Mouse (Mus musculus) forebrain, embryonic 14.5 days (tissue): ENCODE measurements around the gene Paf1. TPM values are rescaled to one million over a fixed set of nuclear protein-coding genes. Genes with fewer than 3 reads are reported as not detected.
"Not testable (repeated sequence)": the region's sequence is repeated elsewhere in the genome, so short reads cannot be mapped to it uniquely, and the experiment has no call there.

ENCODE experiments used
- ATAC-seq: fragments of 200-750 bp; cut with Nextera tagmentation; 2 replicates; pipeline ENCODE4 v1.8.0; 2017; ENCODE audit warnings: mild to moderate bottlenecking, moderate library complexity
- DNase-seq: peaks from one replicate; pipeline ENCODE4 v3.0.0-alpha.2; 2015; ENCODE audit warnings: low spot score
- H3K27ac ChIP-seq: fragments of 300-500 bp; sonication (generic); 2 replicates; pipeline ENCODE4 v1.5.1; 2014; ENCODE audit warnings: low read depth, mild to moderate bottlenecking, control low read depth, low read length, moderate library complexity
- H3K27me3 ChIP-seq: fragments of 300-500 bp; sonication (generic); replicated peaks from 2 replicates; pipeline ENCODE4 v1.6.1; 2014; ENCODE audit warnings: low read length, control low read depth, mixed read lengths; ENCODE audit not compliant: control insufficient read depth, insufficient read depth
- H3K36me3 ChIP-seq: fragments of 300-500 bp; sonication (generic); 2 replicates; pipeline ENCODE4 v1.6.1; 2014; ENCODE audit warnings: low read length, control low read depth; ENCODE audit not compliant: control insufficient read depth, insufficient read depth
- H3K4me1 ChIP-seq: fragments of 300-500 bp; sonication (generic); 2 replicates; pipeline ENCODE4 v1.6.1; 2014; ENCODE audit warnings: antibody characterized with exemption, low read length, control low read depth; ENCODE audit not compliant: control insufficient read depth, insufficient read depth
- H3K4me2 ChIP-seq: fragments of 300-500 bp; sonication (generic); 2 replicates; pipeline ENCODE4 v1.6.1; 2014; ENCODE audit warnings: mild to moderate bottlenecking, control low read depth, low read length
- H3K4me3 ChIP-seq: fragments of 300-500 bp; sonication (generic); 2 replicates; pipeline ENCODE4 v1.5.1; 2014; ENCODE audit warnings: low read depth, low read length, control low read depth
- H3K9ac ChIP-seq: fragments of 300-500 bp; sonication (generic); 2 replicates; pipeline ENCODE4 v1.6.1; 2014; ENCODE audit warnings: mild to moderate bottlenecking, low read length, control low read depth, moderate library complexity
- H3K9me3 ChIP-seq: fragments of 300-500 bp; sonication (generic); replicated peaks from 2 replicates; pipeline ENCODE4 v1.6.1; 2016; ENCODE audit warnings: low read length, control low read depth, mixed read lengths; ENCODE audit not compliant: control insufficient read depth
- WGBS: fragments of 180-500 bp; shearing (Covaris S2); extraction: QIAGEN DNeasy Blood & Tissue Kit; methylation state at CpG from one replicate; pipeline ENCODE4 v1.1.7; 2014; 5-methylcytosine and 5-hydroxymethylcytosine counted together
- polyA plus RNA-seq: library from polyadenylated mRNA; unstranded; fragments of >200 nt; fragmentation: Nextera tagmentation; extraction: Ambion mirVana; gene quantifications from 2 replicates; pipeline ENCODE4 v1.2.1, GENCODE M21; 2014

The Paf1 gene
- polyA plus RNA-seq, 1 experiment from 2014 or later, result 59.3 TPM

- DNase-seq, result not testable (repeated sequence)
Measured at GRCm38 (mm10) chr7:28386877-28387276, 5.9 kb upstream of the Paf1 start.

GRCm38 (mm10) chr7:28387384-28387783, 5.4 kb upstream of the Paf1 start:
- 90% methylated on average over 7 of the region's 7 CpGs for WGBS
- peaks cover 43% of the 10 kb centered on the region for H3K36me3 ChIP-seq
- H3K9me3 ChIP-seq, result not testable (repeated sequence)

More at GRCm38 (mm10) chr7:28386877-28387276, 5.9 kb upstream of the Paf1 start:
- not testable (repeated sequence) for H3K4me1 ChIP-seq, H3K4me2 ChIP-seq, H3K9me3 ChIP-seq, H3K27ac ChIP-seq, ATAC-seq, H3K4me3 ChIP-seq, H3K9ac ChIP-seq, H3K27me3 ChIP-seq
- H3K36me3 ChIP-seq, result peaks cover 43% of the 10 kb centered on the region
- WGBS, result 85% methylated on average over 6 of the region's 6 CpGs

GRCm38 (mm10) chr7:28390331-28390730, 2.4 kb upstream of the Paf1 start:
- Histone ChIP-seq H3K27me3 (no peaks in the 10 kb centered on the region), H3K9ac (no peak overlapping the region), H3K4me2 (no peak overlapping the region), H3K4me3 (no peak overlapping the region), H3K4me1 (peaks cover 8% of the 10 kb centered on the region), H3K9me3 (no peaks in the 10 kb centered on the region), H3K27ac (no peak overlapping the region), H3K36me3 (peaks cover 45% of the 10 kb centered on the region)
- WGBS, result 94% methylated on average over 3 of the region's 3 CpGs
- DNase-seq (no peak), ATAC-seq (no peak)

More at GRCm38 (mm10) chr7:28387384-28387783, 5.4 kb upstream of the Paf1 start:
- H3K4me1 ChIP-seq, H3K4me3 ChIP-seq, H3K4me2 ChIP-seq, DNase-seq, H3K9ac ChIP-seq, H3K27me3 ChIP-seq, ATAC-seq, H3K27ac ChIP-seq: not testable (repeated sequence)

GRCm38 (mm10) chr7:28393272-28393951, 661 bp downstream of the Paf1 start:
- Histone ChIP-seq H3K9ac (peak overlapping the region; percentile 85), H3K4me3 (peak overlapping the region; percentile 81), H3K4me1 (peaks cover 8% of the 10 kb centered on the region), H3K27me3 (no peaks in the 10 kb centered on the region), H3K9me3 (no peaks in the 10 kb centered on the region), H3K4me2 (peak overlapping the region; percentile 94), H3K36me3 (peaks cover 60% of the 10 kb centered on the region), H3K27ac (peak overlapping the region; percentile 56)
- DNase-seq (no peak), ATAC-seq (no peak)
- 6% methylated on average over 22 of the region's 22 CpGs for WGBS

- Histone ChIP-seq H3K27me3 (no peaks in the 10 kb centered on the region), H3K4me1 (peaks cover 8% of the 10 kb centered on the region), H3K9ac (no peak overlapping the region), H3K36me3 (peaks cover 60% of the 10 kb centered on the region), H3K27ac (no peak overlapping the region), H3K9me3 (no peaks in the 10 kb centered on the region), H3K4me2 (no peak overlapping the region), H3K4me3 (no peak overlapping the region)
- DNase-seq (no peak), ATAC-seq (no peak)
- WGBS, result 93% methylated on average over 4 of the region's 4 CpGs
Measured at GRCm38 (mm10) chr7:28395425-28395824, 2.7 kb downstream of the Paf1 start.

- Histone ChIP-seq H3K4me1 (peaks cover 4% of the 10 kb centered on the region), H3K36me3 (peaks cover 82% of the 10 kb centered on the region), H3K9me3 (no peaks in the 10 kb centered on the region), H3K27me3 (no peaks in the 10 kb centered on the region), H3K4me2 (no peak overlapping the region), H3K4me3 (no peak overlapping the region), H3K9ac (no peak overlapping the region), H3K27ac (no peak overlapping the region)
- WGBS, result 75% methylated on average over 3 of the region's 3 CpGs
- no peak for ATAC-seq
- DNase-seq, result peak; percentile 53
Measured at GRCm38 (mm10) chr7:28398000-28398399, 5.2 kb downstream of the Paf1 start.

GRCm38 (mm10) chr7:28398696-28399340, 6.1 kb downstream of the Paf1 start:
- Histone ChIP-seq H3K4me3 (no peak overlapping the region), H3K9ac (no peak overlapping the region), H3K4me2 (no peak overlapping the region), H3K27ac (no peak overlapping the region), H3K27me3 (no peaks in the 10 kb centered on the region), H3K9me3 (no peaks in the 10 kb centered on the region), H3K36me3 (peaks cover 90% of the 10 kb centered on the region), H3K4me1 (no peaks in the 10 kb centered on the region)
- no peak for ATAC-seq
- no peak for DNase-seq
- WGBS, result 91% methylated on average over 10 of the region's 10 CpGs

GRCm38 (mm10) chr7:28401030-28401429, 8.3 kb downstream of the Paf1 start:
- Histone ChIP-seq H3K4me3 (no peak overlapping the region), H3K9ac (no peak overlapping the region), H3K4me1 (no peaks in the 10 kb centered on the region), H3K27ac (no peak overlapping the region), H3K9me3 (no peaks in the 10 kb centered on the region), H3K27me3 (no peaks in the 10 kb centered on the region), H3K36me3 (peaks cover 99% of the 10 kb centered on the region), H3K4me2 (no peak overlapping the region)
- 100% methylated on average over 1 of the region's 1 CpGs for WGBS
- DNase-seq, result no peak
- no peak for ATAC-seq

- Histone ChIP-seq H3K27me3 (no peaks in the 10 kb centered on the region), H3K27ac (no peak overlapping the region), H3K4me3 (no peak overlapping the region), H3K4me1 (no peaks in the 10 kb centered on the region), H3K9me3 (no peaks in the 10 kb centered on the region), H3K4me2 (no peak overlapping the region), H3K9ac (no peak overlapping the region), H3K36me3 (peaks cover 99% of the 10 kb centered on the region)
- no peak for DNase-seq
- no peak for ATAC-seq
- 73% methylated on average over 3 of the region's 3 CpGs for WGBS
Measured at GRCm38 (mm10) chr7:28401942-28402341, 9.2 kb downstream of the Paf1 start.
